Mouse (Mus musculus): ENCODE results near the gene Fbxo33. TPM values are rescaled to one million over a fixed set of nuclear protein-coding genes. Genes with fewer than 3 reads are reported as not detected.
A peak's percentile ranks its signal among the peaks of the same experiment; 100 is the strongest.

The Fbxo33 gene
- polyA plus RNA-seq, 1 experiment from 2014 or later = 7.2 TPM

DNA sequence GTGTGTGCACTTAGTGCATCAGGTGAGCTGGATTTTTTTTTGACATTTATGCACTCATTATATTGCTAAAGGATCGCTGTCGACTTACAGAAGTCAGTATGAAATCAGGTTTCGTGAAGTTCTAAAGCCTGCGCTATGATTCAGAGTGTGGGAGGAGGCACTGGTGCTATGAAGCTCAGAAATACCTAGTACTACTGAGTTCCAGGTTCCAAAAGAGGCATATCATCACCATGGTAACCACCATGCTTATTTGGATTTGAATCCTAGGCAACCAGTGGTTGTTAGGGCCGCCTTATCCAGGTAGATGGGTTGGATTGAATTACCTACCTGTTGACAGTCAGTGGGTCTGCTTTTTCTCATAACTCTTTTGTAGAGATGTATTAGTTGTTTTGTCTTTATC lies 8.9 kb upstream of the Fbxo33 start:
- ATAC-seq (ENCODE audit: insufficient number of reproducible peaks, low FRiP score) = no peak

DNA sequence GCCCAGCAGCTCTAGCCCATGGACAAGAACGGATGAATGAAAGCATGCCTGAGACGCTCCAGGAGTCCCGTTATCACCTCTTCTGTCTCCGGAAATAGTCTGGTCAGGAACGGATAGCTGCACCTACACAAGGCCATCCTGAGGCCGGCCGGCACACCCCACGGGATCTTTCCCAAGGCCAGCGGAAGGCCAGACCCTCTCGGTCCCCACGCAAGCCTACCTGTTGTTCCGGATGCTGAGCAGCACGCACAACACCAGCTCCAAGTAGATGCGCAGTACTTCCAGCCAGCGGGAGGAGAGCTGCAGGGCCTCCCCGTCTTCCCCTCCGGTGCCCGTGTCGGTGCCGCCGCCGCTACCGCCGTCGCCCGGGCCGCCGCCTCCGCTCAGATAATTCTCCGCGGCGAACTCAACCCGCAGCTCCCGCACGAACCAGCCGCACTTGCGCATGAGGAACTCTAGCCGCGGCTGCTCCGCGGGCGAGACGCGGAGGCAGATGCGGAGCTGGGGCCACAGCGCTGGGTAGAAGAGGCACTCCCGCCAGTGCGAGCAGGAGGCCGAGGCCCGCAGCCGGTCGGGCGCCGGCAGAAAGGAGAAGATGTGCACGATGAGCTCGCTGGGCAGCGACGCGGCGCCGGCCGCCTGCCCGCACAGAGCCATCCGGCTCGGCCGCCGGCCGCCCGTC lies 744 bp downstream of the Fbxo33 start:
- H3K4me1 ChIP-seq (replicated peaks) = peaks cover 16% of the 10 kb centered on the region
- no peaks in the 10 kb centered on the region for H3K36me3 ChIP-seq
- H3K27me3 ChIP-seq (replicated peaks) = no peaks in the 10 kb centered on the region
- H3K4me3 ChIP-seq = peak overlapping the region; percentile 83
- peak overlapping the region; percentile 98 for H3K4me2 ChIP-seq
- ATAC-seq (ENCODE audit: insufficient number of reproducible peaks, low FRiP score) = peak; percentile 12; the same call in 1 of the 2 replicates
- peak overlapping the region; percentile 80 for H3K27ac ChIP-seq (ENCODE audit: poor library complexity, severe bottlenecking)
- under 1% methylated on average over 66 of the region's 69 CpGs for WGBS
- no peaks in the 10 kb centered on the region for H3K9me3 ChIP-seq (replicated peaks)
- H3K9ac ChIP-seq = peak overlapping the region; percentile 86

More for the DNA sequence above, 8.9 kb upstream of the Fbxo33 start:
- Histone ChIP-seq H3K4me1 (replicated peaks) (no peaks in the 10 kb centered on the region), H3K4me2 (no peak overlapping the region), H3K36me3 (no peaks in the 10 kb centered on the region), H3K4me3 (no peak overlapping the region), H3K9ac (no peak overlapping the region), H3K27me3 (replicated peaks) (no peaks in the 10 kb centered on the region), H3K27ac (ENCODE audit: poor library complexity, severe bottlenecking) (no peak overlapping the region), H3K9me3 (replicated peaks) (0 out of 2 replicates have a peak, but pooled peaks cover 4% of the 10 kb centered on the region)
- WGBS = 83% methylated on average over 5 of the region's 5 CpGs

- peaks cover 3% of the 10 kb centered on the region for H3K36me3 ChIP-seq
- H3K4me3 ChIP-seq = no peak overlapping the region
- H3K9ac ChIP-seq = peak overlapping the region; percentile 34; the same call in 1 of the 2 replicates
- peaks cover 16% of the 10 kb centered on the region for H3K4me1 ChIP-seq (replicated peaks)
- H3K4me2 ChIP-seq = peak overlapping the region; percentile 98
- no peak for ATAC-seq (ENCODE audit: insufficient number of reproducible peaks, low FRiP score)
- 0 out of 2 replicates have a peak, but pooled peaks cover 4% of the 10 kb centered on the region for H3K9me3 ChIP-seq (replicated peaks)
- H3K27ac ChIP-seq (ENCODE audit: poor library complexity, severe bottlenecking) = no peak overlapping the region
- H3K27me3 ChIP-seq (replicated peaks) = no peaks in the 10 kb centered on the region
- WGBS = 76% methylated on average over 3 of the region's 3 CpGs
These were observed 2.2 kb downstream of the Fbxo33 start for GRCm38 (mm10) chr12:59217331-59217730.

DNA sequence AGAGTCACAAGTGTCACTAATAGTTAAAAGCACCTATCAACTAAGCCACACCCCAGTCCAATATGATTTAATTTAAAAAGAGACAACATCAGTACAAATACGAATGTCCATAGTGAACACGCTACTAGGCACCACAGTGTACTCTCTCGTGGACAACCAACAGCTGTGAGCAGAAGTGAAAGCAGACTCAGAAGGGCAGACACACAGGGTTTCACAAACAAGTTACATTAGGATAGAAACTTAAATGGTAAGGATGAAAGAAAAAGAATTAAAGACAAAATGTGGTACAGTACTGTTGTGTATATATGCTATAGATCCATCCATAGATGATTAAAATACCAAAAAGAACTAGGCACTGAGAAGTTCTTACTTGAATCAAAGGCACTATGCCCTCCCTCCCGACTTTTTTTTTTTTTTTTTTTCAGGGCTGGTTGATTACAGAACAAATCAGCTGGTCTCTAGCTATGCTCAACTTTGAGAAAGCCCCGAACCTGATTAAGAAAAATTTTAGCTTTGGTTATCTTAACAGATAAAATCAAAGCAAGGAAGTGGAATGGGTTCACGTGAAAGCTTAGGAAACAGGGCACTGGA lies 2.8 kb downstream of the Fbxo33 start:
- Histone ChIP-seq H3K4me2 (no peak overlapping the region), H3K9ac (no peak overlapping the region), H3K4me1 (replicated peaks) (peaks cover 16% of the 10 kb centered on the region), H3K4me3 (no peak overlapping the region), H3K9me3 (replicated peaks) (peaks cover 4% of the 10 kb centered on the region; the same call in 1 of the 2 replicates), H3K27ac (ENCODE audit: poor library complexity, severe bottlenecking) (no peak overlapping the region), H3K27me3 (replicated peaks) (no peaks in the 10 kb centered on the region), H3K36me3 (peaks cover 9% of the 10 kb centered on the region)
- ATAC-seq (ENCODE audit: insufficient number of reproducible peaks, low FRiP score) = no peak
- 74% methylated on average over 6 of the region's 6 CpGs for WGBS

GRCm38 (mm10) chr12:59216176-59216575 lies 3.3 kb downstream of the Fbxo33 start:
- Histone ChIP-seq H3K4me2 (no peak overlapping the region), H3K4me3 (no peak overlapping the region), H3K36me3 (peaks cover 15% of the 10 kb centered on the region), H3K9ac (no peak overlapping the region), H3K27ac (ENCODE audit: poor library complexity, severe bottlenecking) (no peak overlapping the region), H3K9me3 (replicated peaks) (peaks cover 4% of the 10 kb centered on the region; the same call in 1 of the 2 replicates), H3K4me1 (replicated peaks) (peaks cover 16% of the 10 kb centered on the region), H3K27me3 (replicated peaks) (no peaks in the 10 kb centered on the region)
- WGBS = 90% methylated on average over 4 of the region's 4 CpGs
- no peak for ATAC-seq (ENCODE audit: insufficient number of reproducible peaks, low FRiP score)

DNA sequence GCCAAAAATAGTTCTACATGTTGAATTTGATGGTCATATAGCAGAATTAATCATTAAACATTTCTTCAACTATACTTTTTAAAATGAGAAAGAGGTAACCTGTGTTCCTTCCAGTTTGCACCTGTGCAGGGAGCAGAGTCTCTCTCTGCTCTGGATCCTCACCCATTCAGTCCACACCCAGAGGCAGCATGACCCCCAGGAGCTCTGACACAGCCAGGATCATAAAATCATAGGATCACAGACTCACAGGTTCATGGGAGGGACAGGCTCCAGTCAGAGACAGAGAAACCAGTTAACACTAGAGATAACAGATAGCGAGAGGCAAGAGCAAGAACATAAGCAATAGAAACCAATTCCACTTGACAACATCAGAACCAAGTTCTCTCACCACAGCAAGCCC lies 11.7 kb downstream of the Fbxo33 start:
- Histone ChIP-seq H3K9me3 (replicated peaks) (peaks cover 3% of the 10 kb centered on the region; the same call in 1 of the 2 replicates), H3K27me3 (replicated peaks) (no peaks in the 10 kb centered on the region), H3K4me3 (no peak overlapping the region), H3K4me2 (no peak overlapping the region), H3K27ac (ENCODE audit: poor library complexity, severe bottlenecking) (no peak overlapping the region), H3K9ac (no peak overlapping the region), H3K36me3 (peaks cover 30% of the 10 kb centered on the region), H3K4me1 (replicated peaks) (peaks cover 8% of the 10 kb centered on the region; the same call in 1 of the 2 replicates)
- WGBS = 55% methylated on average over 1 of the region's 1 CpGs
- ATAC-seq (ENCODE audit: insufficient number of reproducible peaks, low FRiP score) = no peak

DNA sequence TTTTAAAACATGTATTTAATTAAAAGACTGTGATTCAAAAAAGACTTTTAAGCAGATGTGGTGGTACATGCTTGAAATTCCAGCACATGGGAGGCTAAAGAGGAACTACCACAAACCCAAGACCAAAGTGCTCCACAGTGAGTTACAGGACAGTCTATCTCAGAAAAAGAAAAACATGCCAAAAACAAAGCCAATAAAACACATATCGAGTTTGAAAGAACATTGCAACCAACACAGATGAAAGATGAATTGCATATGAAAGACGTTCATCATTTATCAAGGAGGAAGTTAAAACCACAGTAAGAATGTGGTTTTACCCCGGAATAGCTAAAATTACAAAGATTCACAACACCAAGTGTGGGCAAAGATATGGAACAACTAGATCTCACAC lies 12.5 kb downstream of the Fbxo33 start:
- 80% methylated on average over 3 of the region's 3 CpGs for WGBS
- ATAC-seq (ENCODE audit: insufficient number of reproducible peaks, low FRiP score) = no peak
- peaks cover 28% of the 10 kb centered on the region for H3K36me3 ChIP-seq
- peaks cover 8% of the 10 kb centered on the region; the same call in 1 of the 2 replicates for H3K4me1 ChIP-seq (replicated peaks)
- H3K27me3 ChIP-seq (replicated peaks) = no peaks in the 10 kb centered on the region
- H3K9ac ChIP-seq = no peak overlapping the region
- H3K4me3 ChIP-seq = no peak overlapping the region
- H3K27ac ChIP-seq (ENCODE audit: poor library complexity, severe bottlenecking) = no peak overlapping the region
- H3K9me3 ChIP-seq (replicated peaks) = no peaks in the 10 kb centered on the region; the same call in 1 of the 2 replicates
- no peak overlapping the region for H3K4me2 ChIP-seq

- no peak overlapping the region for H3K9ac ChIP-seq
- no peaks in the 10 kb centered on the region for H3K27me3 ChIP-seq (replicated peaks)
- H3K4me1 ChIP-seq (replicated peaks) = peaks cover 8% of the 10 kb centered on the region; the same call in 1 of the 2 replicates
- 83% methylated on average over 4 of the region's 4 CpGs for WGBS
- no peak overlapping the region for H3K4me3 ChIP-seq
- H3K27ac ChIP-seq (ENCODE audit: poor library complexity, severe bottlenecking) = no peak overlapping the region
- H3K9me3 ChIP-seq (replicated peaks) = no peaks in the 10 kb centered on the region
- H3K4me2 ChIP-seq = no peak overlapping the region
- ATAC-seq (ENCODE audit: insufficient number of reproducible peaks, low FRiP score) = no peak
- peaks cover 23% of the 10 kb centered on the region for H3K36me3 ChIP-seq
These were observed 13.1 kb downstream of the Fbxo33 start for GRCm38 (mm10) chr12:59206208-59206999.

GRCm38 (mm10) chr12:59205571-59205970 lies 14.0 kb downstream of the Fbxo33 start:
- H3K36me3 ChIP-seq = peaks cover 26% of the 10 kb centered on the region
- no peak overlapping the region for H3K4me2 ChIP-seq
- no peak overlapping the region for H3K4me3 ChIP-seq
- H3K4me1 ChIP-seq (replicated peaks) = peaks cover 8% of the 10 kb centered on the region; the same call in 1 of the 2 replicates
- no peak overlapping the region for H3K27ac ChIP-seq (ENCODE audit: poor library complexity, severe bottlenecking)
- 90% methylated on average over 6 of the region's 6 CpGs for WGBS
- no peaks in the 10 kb centered on the region for H3K9me3 ChIP-seq (replicated peaks)
- no peaks in the 10 kb centered on the region for H3K27me3 ChIP-seq (replicated peaks)
- ATAC-seq (ENCODE audit: insufficient number of reproducible peaks, low FRiP score) = no peak
- H3K9ac ChIP-seq = no peak overlapping the region

DNA sequence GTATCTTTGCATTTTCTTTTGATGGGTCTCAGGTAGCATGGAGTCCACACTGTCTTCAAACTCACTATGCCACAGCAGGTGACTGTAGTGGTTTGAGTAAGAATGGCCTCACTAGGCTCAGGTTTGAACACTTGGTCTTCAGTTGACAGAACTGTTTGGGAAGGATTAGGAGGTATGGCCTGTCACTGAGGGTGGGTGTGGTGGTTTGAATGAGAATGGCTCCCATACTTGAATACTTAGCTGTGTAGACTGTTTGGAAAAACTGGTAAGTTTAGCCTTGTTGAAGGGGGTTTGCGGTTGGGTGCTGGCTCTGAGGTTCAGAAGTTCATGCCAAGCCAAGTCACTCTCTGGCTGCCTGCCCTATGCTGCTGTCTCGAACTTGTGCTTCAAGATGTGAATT lies 20.2 kb downstream of the Fbxo33 start:
- peaks cover 46% of the 10 kb centered on the region for H3K36me3 ChIP-seq

GRCm38 (mm10) chr12:59198750-59199149 lies 20.8 kb downstream of the Fbxo33 start:
- Histone ChIP-seq H3K4me3 (no peak overlapping the region), H3K36me3 (peaks cover 42% of the 10 kb centered on the region)
- 44% methylated on average over 4 of the region's 4 CpGs for WGBS

More for the DNA sequence above, 20.2 kb downstream of the Fbxo33 start:
- no peak overlapping the region for H3K27ac ChIP-seq (ENCODE audit: poor library complexity, severe bottlenecking)
- H3K9ac ChIP-seq = no peak overlapping the region
- no peaks in the 10 kb centered on the region for H3K9me3 ChIP-seq (replicated peaks)
- H3K4me1 ChIP-seq (replicated peaks) = peaks cover 8% of the 10 kb centered on the region
- H3K27me3 ChIP-seq (replicated peaks) = no peaks in the 10 kb centered on the region
- WGBS = 88% methylated on average over 2 of the region's 2 CpGs
- no peak overlapping the region for H3K4me2 ChIP-seq
- H3K4me3 ChIP-seq = no peak overlapping the region
- no peak for ATAC-seq (ENCODE audit: insufficient number of reproducible peaks, low FRiP score)

More at GRCm38 (mm10) chr12:59198750-59199149, 20.8 kb downstream of the Fbxo33 start:
- no peaks in the 10 kb centered on the region for H3K9me3 ChIP-seq (replicated peaks)
- no peak overlapping the region for H3K4me2 ChIP-seq
- peaks cover 10% of the 10 kb centered on the region for H3K4me1 ChIP-seq (replicated peaks)
- no peak overlapping the region for H3K9ac ChIP-seq
- no peaks in the 10 kb centered on the region for H3K27me3 ChIP-seq (replicated peaks)
- H3K27ac ChIP-seq (ENCODE audit: poor library complexity, severe bottlenecking) = no peak overlapping the region
- ATAC-seq (ENCODE audit: insufficient number of reproducible peaks, low FRiP score) = no peak

All from heart, embryonic 12.5 days (tissue).